Mouse (Mus musculus) embryo, embryonic 10 days (tissue): ENCODE data around the gene 1810024B03Rik.
A peak's percentile ranks its signal among the peaks of the same experiment; 100 is the strongest.
"Not testable (repeated sequence)": the region's sequence is repeated elsewhere in the genome, so short reads cannot be mapped to it uniquely, and the experiment has no call there.

Experiments
- DNase-seq: peaks from one replicate; pipeline ENCODE4 v3.0.0-alpha.2; 2015; ENCODE audit warnings: low spot score

Gene 1810024B03Rik

DNA sequence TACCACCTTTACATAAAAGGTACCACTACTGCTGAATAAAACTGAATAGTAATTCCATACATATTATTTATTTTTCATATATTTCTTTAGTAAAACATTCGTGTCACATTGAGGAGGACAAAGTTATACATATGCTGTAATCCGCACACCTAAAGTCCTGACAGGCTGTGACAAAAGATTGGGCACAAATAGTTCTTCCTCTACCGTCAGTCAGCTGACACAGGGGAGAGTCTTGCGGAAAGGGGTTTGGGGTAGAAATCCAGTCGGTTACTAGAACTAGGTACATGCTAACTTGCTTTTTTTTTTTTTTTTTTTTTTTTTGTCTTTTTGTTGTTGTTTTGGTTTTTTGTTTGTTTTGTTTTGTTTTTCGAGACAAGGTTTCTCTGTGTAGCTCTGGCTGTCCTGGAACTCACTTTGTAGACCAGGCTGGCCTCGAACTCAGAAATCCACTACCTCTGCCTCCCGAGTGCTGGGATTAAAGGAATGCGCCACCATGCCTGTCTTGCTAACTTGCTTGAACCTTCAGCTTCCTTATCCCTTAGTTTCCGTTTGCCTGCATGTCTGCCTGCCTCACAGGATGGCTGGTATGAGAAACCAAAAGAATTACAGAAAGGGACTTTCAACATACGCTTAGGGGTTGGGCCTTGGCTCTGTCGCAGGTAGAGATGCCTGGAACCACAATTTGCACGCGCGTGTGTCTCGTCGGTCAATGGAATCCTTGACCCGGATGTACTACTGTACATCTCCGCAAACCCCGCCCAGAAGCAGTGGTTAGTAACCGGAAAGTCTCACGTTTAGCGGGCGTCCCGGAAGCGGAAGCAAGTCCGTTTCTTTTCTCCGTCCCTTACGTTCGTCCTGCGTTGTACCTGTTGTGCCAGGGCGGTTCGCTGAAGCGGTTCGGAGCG lies at the start of gene 1810024B03Rik, which contains the start of gene Snrnp200:
1810024B03Rik (minus strand) TSS at position 734 of the 905 bp plus-strand sequence.
Snrnp200 (plus strand) TSS at position 840 of the 905 bp plus-strand sequence.
- DNase-seq: peak; percentile 99

DNA sequence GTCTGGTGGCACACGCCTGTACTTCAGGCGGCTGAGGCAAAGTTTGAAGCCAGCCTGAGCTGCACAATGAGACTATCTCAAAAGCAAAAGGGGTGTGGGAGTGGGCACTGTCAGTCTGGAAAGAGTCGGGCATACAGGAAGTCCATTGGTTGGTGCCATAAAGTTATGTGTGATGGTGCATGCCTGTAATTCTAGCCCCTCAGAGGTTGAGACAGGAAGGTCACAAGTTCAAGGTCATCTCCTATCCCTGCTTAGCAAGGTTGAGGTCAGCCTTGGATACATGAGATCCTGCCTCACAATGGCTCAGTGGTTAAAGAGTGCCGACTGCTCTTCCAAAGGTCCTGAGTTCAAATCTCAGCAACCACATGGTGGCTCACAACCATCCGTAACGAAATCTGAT lies 47.2 kb upstream of the 1810024B03Rik start:
- DNase-seq: no peak

- DNase-seq: no peak
Measured at GRCm38 (mm10) chr2:127254604-127255134, 46.6 kb upstream of the 1810024B03Rik start.

- DNase-seq: no peak
Measured at GRCm38 (mm10) chr2:127252787-127253186, 44.7 kb upstream of the 1810024B03Rik start.

DNA sequence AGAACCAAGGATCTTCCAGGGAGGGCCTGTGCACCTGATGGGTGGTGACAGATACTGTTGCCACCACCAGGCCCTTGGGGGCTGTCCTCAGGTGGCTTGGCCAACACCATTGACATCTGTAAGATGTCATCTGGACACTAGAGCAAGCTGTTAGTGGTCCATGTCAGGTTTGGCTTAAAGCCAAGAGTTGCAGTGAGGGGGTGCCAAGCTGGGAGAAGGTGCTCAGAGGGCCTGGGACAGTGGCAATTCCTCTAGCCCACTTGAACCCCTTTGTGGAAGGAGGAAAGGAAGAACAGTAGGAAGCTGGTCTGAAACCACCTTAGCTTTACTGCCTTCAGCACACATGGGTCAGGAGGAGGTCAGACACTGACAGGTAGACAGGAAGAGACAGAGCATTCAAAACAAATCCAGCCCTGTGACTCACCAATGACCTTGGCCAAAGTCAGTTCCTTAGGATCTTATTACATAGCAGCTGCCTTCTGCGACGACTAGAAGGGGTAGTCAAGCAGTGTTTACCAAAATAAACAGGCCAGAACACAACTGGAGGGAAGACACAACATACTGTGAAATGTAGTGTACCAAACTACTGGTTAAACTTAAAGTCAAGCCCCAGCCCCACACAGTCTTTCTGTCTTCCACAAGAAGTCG lies 43.9 kb upstream of the 1810024B03Rik start:
- DNase-seq: no peak

DNA sequence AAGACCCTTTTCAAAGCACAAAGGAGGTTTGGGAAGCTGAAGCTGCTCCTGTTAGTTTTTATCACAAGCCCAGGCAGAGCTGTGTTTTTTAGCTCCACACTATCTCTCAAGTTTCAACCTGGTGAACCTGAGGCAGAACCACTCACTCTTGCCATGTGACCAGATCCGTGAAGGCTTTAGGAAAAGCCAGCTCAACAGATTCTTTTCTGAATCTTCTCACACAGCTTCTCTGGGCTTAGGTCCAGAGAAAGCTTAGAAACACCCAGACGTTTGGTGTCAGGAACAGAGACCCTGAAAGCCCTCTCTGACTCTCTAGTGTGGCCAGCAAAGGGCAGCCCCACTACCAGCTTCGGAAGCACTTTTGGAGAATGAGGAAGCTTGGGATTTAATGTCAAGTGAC lies 43.4 kb upstream of the 1810024B03Rik start:
- DNase-seq: no peak

DNA sequence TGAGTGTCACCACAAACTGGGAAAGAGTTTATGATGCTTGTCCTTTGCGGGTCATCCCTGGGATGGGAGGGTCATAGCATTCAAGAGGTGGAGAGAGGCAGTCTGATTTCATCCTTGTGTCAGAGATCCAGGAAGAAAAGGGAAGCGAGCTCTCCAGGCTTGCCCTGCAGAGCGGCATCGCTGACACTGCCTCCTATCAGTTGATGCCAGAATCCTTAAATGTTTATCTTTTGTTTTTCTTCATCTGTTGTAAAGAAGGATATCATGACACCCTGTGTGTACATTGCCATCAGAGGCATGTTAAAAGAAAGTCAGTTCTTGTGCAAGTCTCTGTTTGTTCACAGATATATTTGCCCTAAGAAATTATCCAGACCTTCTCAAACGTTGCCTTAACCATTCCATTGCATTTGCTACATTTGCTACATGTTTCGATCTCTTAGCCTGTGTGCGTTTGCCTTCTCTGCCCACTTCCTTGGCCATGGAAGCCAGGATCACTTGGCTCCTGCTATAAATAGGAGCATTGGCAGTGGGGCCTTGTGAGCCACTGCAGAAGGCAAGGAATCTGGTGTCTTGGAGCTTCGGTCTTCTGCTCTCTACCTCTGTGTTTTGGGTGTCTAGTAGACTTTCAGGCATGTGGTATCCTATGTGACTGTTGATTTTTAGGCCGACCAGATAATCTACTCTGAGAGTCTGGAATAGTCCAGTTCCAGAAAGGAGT lies 42.4 kb upstream of the 1810024B03Rik start:
- DNase-seq: no peak

DNA sequence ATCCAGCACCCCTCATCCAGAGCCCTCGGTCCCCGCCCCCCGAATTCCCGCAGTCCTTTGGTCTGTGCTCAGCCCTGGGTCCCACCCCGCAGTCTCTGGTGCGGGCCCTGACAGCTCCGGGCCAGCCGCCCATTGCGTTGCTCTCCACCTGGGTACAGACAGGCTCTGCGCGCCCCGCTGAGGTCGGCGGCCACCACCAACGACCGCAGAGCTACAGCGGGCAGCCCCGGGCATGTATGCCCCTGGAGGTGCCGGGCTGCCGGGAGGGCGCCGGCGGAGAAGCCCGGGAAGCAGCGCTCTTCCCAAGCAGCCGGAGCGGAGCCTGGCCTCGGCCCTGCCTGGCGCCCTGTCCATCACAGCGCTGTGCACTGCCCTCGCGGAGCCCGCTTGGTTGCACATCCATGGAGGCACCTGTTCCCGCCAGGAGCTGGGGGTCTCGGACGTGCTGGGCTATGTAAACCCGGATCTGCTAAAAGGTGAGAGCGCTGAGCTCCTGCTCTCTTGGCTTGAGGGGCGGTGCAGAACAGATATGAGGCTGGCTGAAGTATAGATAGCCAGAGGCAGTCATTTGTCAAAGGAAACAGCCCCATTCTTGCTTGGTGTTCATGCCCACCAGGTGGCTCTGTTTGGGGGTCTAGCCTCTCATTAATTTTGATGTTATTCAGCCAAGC lies 40.4 kb upstream of the 1810024B03Rik start:
- DNase-seq: peak; percentile 49

DNA sequence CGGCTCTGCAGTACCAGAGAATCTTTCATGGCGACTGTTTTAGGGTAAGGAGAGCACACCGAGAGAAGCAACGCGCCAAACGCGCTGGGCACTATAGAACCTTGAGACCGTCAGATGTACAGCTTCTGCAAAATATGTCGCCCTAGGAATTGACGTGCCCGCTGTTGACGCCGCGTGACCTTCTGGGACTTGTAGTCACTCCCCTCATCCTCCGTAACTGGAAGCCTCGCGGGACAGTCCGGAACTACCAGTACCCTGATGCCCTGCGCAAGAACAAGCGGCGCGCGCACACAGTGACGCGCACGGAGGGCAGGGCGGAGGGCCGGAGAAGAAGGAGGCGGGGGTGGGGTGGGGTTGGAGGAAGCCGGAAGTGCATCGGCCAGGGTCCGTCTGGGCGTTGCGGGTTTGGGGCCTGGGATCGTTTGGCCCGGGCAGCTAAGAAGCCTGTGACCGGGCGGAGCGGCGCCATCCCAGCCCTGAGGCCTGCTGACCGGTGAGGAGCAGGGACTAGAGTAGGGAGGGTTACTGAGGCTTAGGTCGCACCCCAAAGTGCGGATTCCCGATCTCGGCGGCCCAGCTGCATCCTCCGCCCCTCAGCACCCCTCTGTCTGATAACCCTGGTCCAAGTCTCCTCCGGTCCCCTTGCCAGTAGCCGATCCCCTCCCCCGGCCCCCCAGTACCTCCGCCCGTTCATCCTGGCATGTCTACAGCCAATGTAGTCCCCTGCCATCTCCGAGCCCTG lies 39.7 kb upstream of the 1810024B03Rik start, which contains the start of the genes Ciao1 and Tmem127:
Ciao1 (minus strand) TSS at position 225 of the 742 bp plus-strand sequence.
Tmem127 (plus strand) TSS at position 317 of the 742 bp plus-strand sequence.
- peak; percentile 99 for DNase-seq

DNA sequence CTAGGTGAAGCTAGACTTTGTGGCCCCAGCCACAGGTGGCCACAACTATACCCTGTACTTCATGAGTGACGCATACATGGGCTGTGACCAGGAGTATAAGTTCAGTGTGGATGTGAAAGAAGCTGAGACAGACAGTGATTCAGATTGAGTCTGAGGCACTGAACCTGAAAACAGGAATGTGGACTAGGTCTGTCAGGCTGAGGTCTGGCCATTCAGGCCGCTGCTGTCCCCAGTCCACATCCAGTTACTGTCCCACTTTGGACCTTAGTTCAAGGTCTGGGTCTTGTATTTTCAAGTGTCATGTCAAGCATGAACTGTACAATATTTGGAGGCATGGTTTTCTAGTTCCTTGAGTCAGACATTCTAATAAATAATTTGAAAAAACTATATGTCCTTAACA lies 32.0 kb upstream of the 1810024B03Rik start:
- no peak for DNase-seq

- DNase-seq: no peak
Measured at GRCm38 (mm10) chr2:127237897-127238610, 30.0 kb upstream of the 1810024B03Rik start.

- no peak for DNase-seq
Measured at GRCm38 (mm10) chr2:127225261-127225660, 17.2 kb upstream of the 1810024B03Rik start.

DNA sequence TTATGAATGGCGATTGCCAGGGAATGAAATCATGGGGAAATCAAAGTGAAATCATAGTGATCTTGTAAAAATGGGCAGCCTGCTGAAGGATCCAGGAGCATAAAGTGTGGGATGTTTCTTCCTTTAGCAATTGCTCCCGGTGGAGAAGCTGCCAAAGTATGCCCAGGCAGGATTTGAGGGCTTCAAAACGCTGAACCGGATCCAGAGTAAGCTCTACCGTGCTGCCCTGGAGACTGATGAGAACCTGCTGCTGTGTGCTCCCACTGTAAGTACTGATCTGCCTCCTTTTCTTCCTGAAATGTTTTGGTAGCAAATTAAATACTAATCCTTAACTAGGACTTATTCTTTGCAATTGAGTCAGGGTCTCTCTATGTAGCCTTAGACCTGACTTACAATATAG lies 9.7 kb upstream of the 1810024B03Rik start:
- DNase-seq: no peak

DNA sequence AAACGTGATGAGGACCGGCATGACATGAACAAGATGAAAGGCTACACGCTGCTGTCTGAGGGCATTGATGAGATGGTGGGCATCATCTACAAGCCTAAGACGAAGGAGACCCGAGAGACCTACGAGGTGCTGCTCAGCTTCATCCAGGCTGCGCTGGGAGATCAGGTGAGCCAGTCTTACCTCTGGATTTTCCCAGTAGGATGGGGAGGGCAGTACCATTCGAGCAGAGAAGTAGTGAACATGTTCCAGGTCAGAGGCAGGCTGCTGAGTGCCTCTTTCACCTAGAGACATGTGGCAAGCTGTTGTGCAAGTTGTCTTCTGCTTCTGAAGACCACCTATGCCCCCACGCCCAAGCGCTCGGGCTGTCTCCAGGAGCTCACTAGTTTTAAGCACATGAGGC lies 2.6 kb upstream of the 1810024B03Rik start:
- DNase-seq: no peak

GRCm38 (mm10) chr2:127208452-127208769 lies 331 bp upstream of the 1810024B03Rik start:
- DNase-seq: no peak

DNA sequence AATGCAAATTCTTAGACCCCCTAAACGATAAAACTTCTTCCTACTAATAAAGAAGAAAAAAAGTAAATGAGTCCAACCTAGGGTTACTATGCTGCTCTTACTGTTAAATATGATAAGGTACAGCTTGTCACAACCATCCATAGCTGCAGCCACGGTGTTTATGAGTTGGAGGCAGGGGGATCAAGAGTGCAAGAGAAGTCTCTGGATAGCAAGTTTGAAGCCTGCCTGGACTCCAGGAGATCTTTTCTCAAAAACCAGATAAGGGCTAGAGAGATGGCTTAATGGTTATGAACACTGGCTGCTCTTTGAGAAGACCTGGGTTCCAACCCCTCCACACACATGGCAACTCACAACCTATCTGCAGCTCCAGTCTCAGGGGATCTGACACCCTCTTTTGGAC lies 1.2 kb downstream of the 1810024B03Rik start:
- DNase-seq: no peak

DNA sequence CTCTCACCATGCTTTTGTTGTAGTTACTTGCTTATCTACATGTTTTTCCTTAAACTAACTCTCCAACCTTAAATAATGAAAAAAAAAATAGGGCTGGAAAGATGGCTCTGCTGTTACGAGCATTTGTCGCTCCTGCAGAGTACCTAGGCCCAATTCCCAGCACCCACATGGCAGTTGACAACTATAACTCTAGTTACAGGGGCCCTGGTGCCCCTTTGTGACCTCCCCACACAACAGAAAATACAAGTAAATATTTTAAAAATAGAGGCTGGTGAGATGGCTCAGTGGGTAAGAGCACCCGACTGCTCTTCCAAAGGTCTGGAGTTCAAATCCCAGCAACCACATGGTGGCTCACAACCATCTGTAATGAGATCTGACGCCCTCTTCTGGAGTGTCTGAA lies 2.1 kb downstream of the 1810024B03Rik start:
- not testable (repeated sequence) for DNase-seq

DNA sequence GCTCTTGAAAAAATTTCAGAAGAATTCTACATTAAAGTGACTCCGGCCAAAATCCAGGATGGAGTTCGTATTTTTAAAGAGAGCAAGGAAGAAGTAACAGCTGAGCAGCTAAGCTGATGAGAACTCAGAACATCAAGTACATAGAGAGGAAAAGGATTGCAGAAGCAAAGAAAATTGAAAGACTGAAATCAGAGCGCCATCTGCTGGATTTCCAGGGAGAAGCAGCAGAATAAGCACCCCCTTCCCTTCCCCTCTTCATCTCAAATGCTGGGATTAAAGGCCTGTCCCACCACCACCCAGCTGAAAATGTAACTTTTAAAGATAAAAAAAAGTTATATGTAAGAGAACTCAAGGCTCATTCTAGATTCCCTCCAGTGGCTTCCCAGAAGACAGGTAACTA lies 3.1 kb downstream of the 1810024B03Rik start:
- DNase-seq: peak; percentile 66

DNA sequence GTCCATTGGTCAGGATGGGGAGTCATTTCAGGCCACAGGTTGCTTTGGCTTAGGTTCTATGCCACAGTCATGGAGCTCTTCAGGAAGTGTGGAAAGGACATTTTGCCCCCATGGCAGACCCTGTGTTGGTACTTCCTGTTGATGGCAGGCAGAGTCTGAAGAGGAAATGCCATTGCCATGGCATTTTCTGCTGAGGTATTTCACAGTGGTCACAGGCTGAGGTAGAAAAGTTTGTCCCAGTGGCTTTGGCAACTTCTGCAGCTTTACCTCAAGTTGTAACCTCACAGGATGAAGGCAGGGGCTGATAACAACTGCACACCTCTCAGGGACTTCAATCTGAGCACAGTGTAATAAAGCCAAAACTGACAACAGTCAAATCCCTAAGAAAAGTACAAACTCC lies 18.5 kb downstream of the 1810024B03Rik start:
- no peak for DNase-seq
